Mouse (Mus musculus) limb, embryonic 12.5 days (tissue): ENCODE measurements around the gene Gja1. TPM values are rescaled to one million over a fixed set of nuclear protein-coding genes. Genes with fewer than 3 reads are reported as not detected.
A peak's percentile ranks its signal among the peaks of the same experiment; 100 is the strongest.

ENCODE experiments used
- ATAC-seq: fragments of 200-750 bp; cut with Nextera tagmentation; 2 replicates; pipeline ENCODE4 v1.8.0; 2017; ENCODE audit warnings: low read depth, moderate TSS enrichment; ENCODE audit not compliant: insufficient number of reproducible peaks, insufficient read depth, low FRiP score, low TSS enrichment
- H3K27ac ChIP-seq: fragments of 300-500 bp; sonication (generic); 2 replicates; pipeline ENCODE4 v1.5.1; 2016; ENCODE audit warnings: mild to moderate bottlenecking, moderate library complexity
- H3K27me3 ChIP-seq: fragments of 300-500 bp; sonication (generic); 2 replicates; pipeline ENCODE4 v1.6.1; 2016; ENCODE audit warnings: mild to moderate bottlenecking, moderate library complexity
- H3K36me3 ChIP-seq: fragments of 300-500 bp; sonication (generic); 2 replicates; pipeline ENCODE4 v1.6.1; 2016; ENCODE audit warnings: mild to moderate bottlenecking, moderate library complexity
- H3K4me1 ChIP-seq: fragments of 300-500 bp; sonication (generic); replicated peaks from 2 replicates; pipeline ENCODE4 v1.6.1; 2016
- H3K4me2 ChIP-seq: fragments of 300-500 bp; sonication (generic); 2 replicates; pipeline ENCODE4 v1.6.1; 2016; ENCODE audit warnings: mild to moderate bottlenecking, moderate library complexity
- H3K4me3 ChIP-seq: fragments of 300-500 bp; sonication (generic); replicated peaks from 2 replicates; pipeline ENCODE4 v1.5.1; 2016; ENCODE audit warnings: mild to moderate bottlenecking
- H3K9ac ChIP-seq: fragments of 300-500 bp; sonication (generic); replicated peaks from 2 replicates; pipeline ENCODE4 v1.6.1; 2016; ENCODE audit warnings: mild to moderate bottlenecking, moderate library complexity
- H3K9me3 ChIP-seq: fragments of 300-500 bp; sonication (generic); 2 replicates; pipeline ENCODE4 v1.6.1; 2016; ENCODE audit warnings: mild to moderate bottlenecking, moderate library complexity
- WGBS: fragments of 180-500 bp; shearing (Covaris S2); methylation state at CpG from one replicate; pipeline ENCODE4 v1.1.7; 2016; 5-methylcytosine and 5-hydroxymethylcytosine counted together
- polyA plus RNA-seq: library from polyadenylated mRNA; unstranded; fragments of >200 nt; fragmentation: Nextera tagmentation; extraction: Ambion mirVana; gene quantifications from 2 replicates; pipeline ENCODE4 v1.2.1, GENCODE M21; 2016

Gene Gja1
- polyA plus RNA-seq, 1 experiment from 2014 or later, result 257 TPM

- Histone ChIP-seq H3K27ac (no peak overlapping the region), H3K4me1 (peaks cover 16% of the 10 kb centered on the region), H3K9me3 (no peaks in the 10 kb centered on the region), H3K36me3 (no peaks in the 10 kb centered on the region), H3K4me3 (no peak overlapping the region), H3K4me2 (no peak overlapping the region), H3K9ac (no peak overlapping the region), H3K27me3 (no peaks in the 10 kb centered on the region)
- WGBS, result 51% methylated on average over 15 of the region's 15 CpGs
- peak; percentile 31; the same call in 1 of the 2 replicates for ATAC-seq
Observed at GRCm38 (mm10) chr10:56425016-56425798, 48.1 kb downstream of the Gja1 start.

- Histone ChIP-seq H3K9me3 (no peaks in the 10 kb centered on the region), H3K4me3 (no peak overlapping the region), H3K27ac (no peak overlapping the region), H3K9ac (no peak overlapping the region), H3K36me3 (no peaks in the 10 kb centered on the region), H3K27me3 (no peaks in the 10 kb centered on the region), H3K4me2 (no peak overlapping the region), H3K4me1 (peaks cover 17% of the 10 kb centered on the region)
- WGBS, result 67% methylated on average over 4 of the region's 4 CpGs
- ATAC-seq, result no peak
Observed at GRCm38 (mm10) chr10:56426369-56426768, 49.2 kb downstream of the Gja1 start.

- no peak for ATAC-seq
- H3K9ac ChIP-seq, result no peak overlapping the region
- no peaks in the 10 kb centered on the region for H3K27me3 ChIP-seq
- no peak overlapping the region for H3K4me2 ChIP-seq
- no peaks in the 10 kb centered on the region for H3K9me3 ChIP-seq
- no peak overlapping the region for H3K4me3 ChIP-seq
- WGBS, result 81% methylated on average over 2 of the region's 2 CpGs
- H3K36me3 ChIP-seq, result no peaks in the 10 kb centered on the region
- H3K27ac ChIP-seq, result no peak overlapping the region
- H3K4me1 ChIP-seq, result peaks cover 25% of the 10 kb centered on the region
Observed at GRCm38 (mm10) chr10:56427382-56427781, 50.3 kb downstream of the Gja1 start.

- no peaks in the 10 kb centered on the region for H3K9me3 ChIP-seq
- no peaks in the 10 kb centered on the region for H3K27me3 ChIP-seq
- no peaks in the 10 kb centered on the region for H3K36me3 ChIP-seq
- no peak overlapping the region for H3K4me2 ChIP-seq
- WGBS, result 91% methylated on average over 2 of the region's 2 CpGs
- no peak for ATAC-seq
- no peak overlapping the region for H3K27ac ChIP-seq
- H3K9ac ChIP-seq, result no peak overlapping the region
- peaks cover 30% of the 10 kb centered on the region for H3K4me1 ChIP-seq
- no peak overlapping the region for H3K4me3 ChIP-seq
Observed at GRCm38 (mm10) chr10:56427827-56428226, 50.7 kb downstream of the Gja1 start.

GRCm38 (mm10) chr10:56429011-56429410 is 51.9 kb downstream of the Gja1 start:
- 85% methylated on average over 5 of the region's 5 CpGs for WGBS
- Histone ChIP-seq H3K9me3 (no peaks in the 10 kb centered on the region), H3K27me3 (no peaks in the 10 kb centered on the region), H3K4me2 (no peak overlapping the region), H3K36me3 (no peaks in the 10 kb centered on the region), H3K9ac (no peak overlapping the region), H3K4me3 (no peak overlapping the region), H3K4me1 (peaks cover 32% of the 10 kb centered on the region), H3K27ac (no peak overlapping the region)
- no peak for ATAC-seq

GRCm38 (mm10) chr10:56431600-56432389 is 54.7 kb downstream of the Gja1 start:
- H3K9me3 ChIP-seq, result no peaks in the 10 kb centered on the region
- H3K36me3 ChIP-seq, result no peaks in the 10 kb centered on the region
- ATAC-seq, result peak; percentile 89
- H3K27ac ChIP-seq, result peak overlapping the region; percentile 95
- peak overlapping the region; percentile 35 for H3K4me3 ChIP-seq
- WGBS, result 7% methylated on average over 23 of the region's 23 CpGs
- H3K9ac ChIP-seq, result peak overlapping the region; percentile 50
- H3K27me3 ChIP-seq, result no peaks in the 10 kb centered on the region
- peak overlapping the region; percentile 68 for H3K4me2 ChIP-seq
- H3K4me1 ChIP-seq, result peaks cover 18% of the 10 kb centered on the region

GRCm38 (mm10) chr10:56432390-56432709 is 55.2 kb downstream of the Gja1 start:
- Histone ChIP-seq H3K4me3 (peak overlapping the region; percentile 35; the same call in 1 of the 2 replicates), H3K9me3 (no peaks in the 10 kb centered on the region), H3K4me1 (peaks cover 18% of the 10 kb centered on the region), H3K27me3 (no peaks in the 10 kb centered on the region), H3K9ac (no peak overlapping the region), H3K27ac (peak overlapping the region; percentile 95), H3K36me3 (no peaks in the 10 kb centered on the region), H3K4me2 (peak overlapping the region; percentile 68)
- WGBS, result 63% methylated on average over 6 of the region's 6 CpGs
- no peak for ATAC-seq

- Histone ChIP-seq H3K27me3 (no peaks in the 10 kb centered on the region), H3K4me2 (no peak overlapping the region), H3K4me1 (peaks cover 13% of the 10 kb centered on the region), H3K27ac (no peak overlapping the region), H3K36me3 (no peaks in the 10 kb centered on the region), H3K9me3 (no peaks in the 10 kb centered on the region), H3K4me3 (no peak overlapping the region), H3K9ac (no peak overlapping the region)
- whole genome bisulfite sequencing, result 68% methylated on average over 11 of the region's 11 CpGs
- ATAC-seq, result no peak
Observed at GRCm38 (mm10) chr10:56437290-56437689, 60.2 kb downstream of the Gja1 start.

GRCm38 (mm10) chr10:56439638-56440037 is 62.5 kb downstream of the Gja1 start:
- H3K4me1 ChIP-seq, result 0 out of 2 replicates have a peak, but pooled peaks cover 4% of the 10 kb centered on the region
- no peak for ATAC-seq
- no peak overlapping the region for H3K27ac ChIP-seq
- H3K9me3 ChIP-seq, result no peaks in the 10 kb centered on the region
- no peak overlapping the region for H3K4me3 ChIP-seq
- no peaks in the 10 kb centered on the region for H3K27me3 ChIP-seq
- 77% methylated on average over 4 of the region's 4 CpGs for WGBS
- H3K36me3 ChIP-seq, result no peaks in the 10 kb centered on the region
- H3K4me2 ChIP-seq, result no peak overlapping the region
- H3K9ac ChIP-seq, result no peak overlapping the region

- Histone ChIP-seq H3K4me3 (no peak overlapping the region), H3K4me2 (no peak overlapping the region), H3K27ac (no peak overlapping the region), H3K9ac (no peak overlapping the region), H3K36me3 (no peaks in the 10 kb centered on the region), H3K27me3 (no peaks in the 10 kb centered on the region), H3K9me3 (no peaks in the 10 kb centered on the region), H3K4me1 (0 out of 2 replicates have a peak, but pooled peaks cover 4% of the 10 kb centered on the region)
- no peak for ATAC-seq
- 79% methylated on average over 2 of the region's 2 CpGs for WGBS
Observed at GRCm38 (mm10) chr10:56444457-56444856, 67.3 kb downstream of the Gja1 start.

- H3K27ac ChIP-seq, result no peak overlapping the region
- H3K4me2 ChIP-seq, result no peak overlapping the region
- no peaks in the 10 kb centered on the region for H3K9me3 ChIP-seq
- no peak overlapping the region for H3K4me3 ChIP-seq
- 68% methylated on average over 4 of the region's 4 CpGs for WGBS
- no peaks in the 10 kb centered on the region for H3K36me3 ChIP-seq
- no peaks in the 10 kb centered on the region for H3K4me1 ChIP-seq
- ATAC-seq, result no peak
- no peaks in the 10 kb centered on the region for H3K27me3 ChIP-seq
- H3K9ac ChIP-seq, result no peak overlapping the region
Observed at GRCm38 (mm10) chr10:56449030-56449429, 71.9 kb downstream of the Gja1 start.
